Mouse (Mus musculus) embryonic stem cell, embryonic (primary cell): Measurements from ENCODE around the gene Igfbp6.

Source experiments
- CTCF ChIA-PET, 4 experiments: fragments of 300-600 bp in 2 of 4; fragments of 350-600 bp in 2 of 4; sonication (Branson Sonifier 250); formaldehyde crosslinking; loops; one replicate each; lab custom pipeline; 2022; ENCODE audit warnings: inconsistent platforms in 2 of 4; lab: Charles Lee
- POLR2A ChIA-PET, 4 experiments: fragments of 300-600 bp in 2 of 4; fragments of 350-600 bp in 2 of 4; sonication (Branson Sonifier 250); formaldehyde crosslinking; loops; one replicate each; lab custom pipeline; 2022; ENCODE audit warnings: antibody characterized with exemption in 4 of 4, inconsistent platforms in 1 of 4; lab: Charles Lee

The Igfbp6 gene

DNA sequence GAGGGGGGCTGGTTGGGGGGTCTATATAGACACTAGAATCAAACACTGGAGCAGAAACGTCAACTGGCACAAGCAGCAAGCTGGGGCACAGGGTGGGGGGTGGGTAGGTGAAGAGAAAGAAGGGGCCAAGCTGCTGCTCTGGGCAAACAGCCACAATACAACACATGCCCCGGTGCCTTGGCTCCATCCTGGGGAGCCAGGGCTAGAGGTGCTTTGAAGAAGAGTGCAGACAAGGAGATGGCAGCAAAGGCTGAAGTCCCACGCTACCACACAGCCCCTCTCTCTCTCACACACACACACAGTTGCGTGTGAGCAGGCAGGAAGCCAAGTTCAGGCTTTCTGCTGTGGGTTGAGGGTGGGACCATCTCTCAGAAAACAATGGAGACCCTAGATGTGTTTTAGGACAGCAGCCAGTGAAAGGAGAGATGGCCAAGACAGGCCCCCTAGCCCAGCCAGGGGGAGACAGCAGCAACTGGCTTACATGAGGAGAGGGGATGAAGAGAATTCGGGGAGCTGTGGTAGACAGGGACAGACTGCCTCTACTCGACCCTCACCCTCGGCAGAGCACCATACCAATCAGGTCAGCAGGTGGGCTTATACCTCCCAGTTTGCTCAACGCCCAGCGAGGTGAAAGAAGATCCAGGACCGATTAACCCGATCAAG, 27.3 kb upstream of the Igfbp6 start:
- POLR2A ChIA-PET = interaction anchor here in 3 of 4 experiments (0.6 to 3.7 kb wide), 13 partner anchors 8 to 406 kb away, joined by 3 to 22 read pairs (median 6); partner anchors contain the start of genes Spryd3 (in 1 of the 3) and Tns2 (in 1 of the 3)
- CTCF ChIA-PET = interaction anchor here in 3 of 4 experiments (0.6 to 2.9 kb wide), 10 partner anchors 8 to 1114 kb away, joined by 3 to 21 read pairs (median 4); partner anchors contain the start of genes Tns2 (in 2 of the 3) and Spryd3 (in 1 of the 3)

DNA sequence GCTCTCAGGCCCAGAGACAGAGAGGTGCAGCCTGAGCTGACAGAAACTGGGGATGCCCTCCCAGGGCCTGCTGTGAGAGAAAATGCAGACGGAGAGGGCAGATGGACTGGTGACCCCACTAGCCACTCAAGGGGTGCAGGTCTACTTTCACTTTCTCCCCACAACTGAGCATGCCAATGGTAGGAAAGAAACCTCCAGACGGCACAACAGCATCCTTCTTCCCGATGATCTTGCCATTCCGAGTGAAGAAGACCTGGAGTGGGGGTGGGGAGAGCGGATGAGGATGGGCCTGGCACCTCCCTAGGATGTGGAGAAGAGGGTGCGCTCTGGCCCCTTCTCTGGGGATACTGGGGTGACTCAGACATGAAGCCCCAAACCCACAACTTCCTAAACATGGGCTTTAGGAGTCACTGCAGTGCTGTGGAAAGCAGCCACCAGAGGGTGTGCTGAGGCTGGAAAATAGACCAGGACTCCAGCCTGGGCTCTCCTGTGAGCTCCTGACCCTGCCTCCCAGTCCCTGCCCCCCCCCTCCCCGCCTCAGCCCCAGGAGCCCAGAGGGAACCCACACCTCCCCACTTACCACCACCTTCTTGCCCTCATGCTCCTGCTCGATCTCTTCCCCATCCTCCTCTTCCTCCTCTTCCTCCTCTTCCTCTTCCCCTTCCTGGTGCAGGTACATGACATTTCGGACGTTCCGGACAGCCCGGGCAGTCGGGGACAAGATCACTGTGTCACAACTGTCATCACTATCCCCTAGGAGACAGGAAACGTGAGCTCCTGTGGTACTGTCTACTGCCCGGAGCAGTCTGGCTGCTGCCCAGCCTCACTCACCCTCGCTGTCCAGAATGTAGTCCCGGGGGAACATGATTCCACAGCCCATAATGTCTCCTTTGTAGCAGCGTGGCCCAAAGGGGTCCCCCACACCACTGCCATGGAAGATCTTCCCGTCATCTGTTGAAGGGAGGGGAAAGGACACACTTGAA, 26.4 kb upstream of the Igfbp6 start:
- POLR2A ChIA-PET = interaction anchor here in 2 of 4 experiments (0.9 to 1.3 kb wide), 7 partner anchors 9 to 18 kb away, joined by 3 to 5 read pairs (median 4); partner anchors contain the start of gene Spryd3 (in 1 of the 2)
- CTCF ChIA-PET = interaction anchor here (0.5 to 2.4 kb wide), 8 partner anchors 8 to 841 kb away, joined by 3 to 11 read pairs (median 3); partner anchors contain the start of gene Spryd3 (in 1 of the 4)

DNA sequence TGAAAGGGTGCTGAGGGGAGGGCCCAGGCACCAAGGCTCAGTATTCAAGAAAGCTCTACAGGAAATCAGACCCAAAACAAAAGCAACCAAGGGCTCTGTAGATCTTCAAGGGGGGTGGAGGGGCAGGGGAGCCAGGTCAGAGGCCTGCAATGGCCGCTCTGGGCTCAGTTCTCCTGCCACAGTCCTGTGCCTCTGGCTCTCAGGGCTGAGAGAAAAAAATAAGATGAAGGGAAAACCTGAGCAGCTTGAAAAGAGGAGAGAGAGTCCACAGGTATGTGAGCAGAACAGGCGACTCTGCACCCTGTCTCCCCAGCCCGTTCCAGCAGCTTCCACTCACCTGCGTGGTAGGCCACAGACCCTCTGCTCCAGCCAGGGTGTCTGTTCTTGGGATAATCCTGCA, 25.6 kb upstream of the Igfbp6 start:
- ChIA-PET CTCF (interaction anchor here in 3 of 4 experiments (0.5 to 2.4 kb wide), 7 partner anchors 8 to 842 kb away, joined by 3 to 11 read pairs (median 3); no protein-coding TSS in a partner anchor), POLR2A (interaction anchor here in 2 of 4 experiments (0.9 to 1.3 kb wide), 5 partner anchors 9 to 18 kb away, joined by 3 to 5 read pairs (median 4); partner anchors contain the start of gene Spryd3 (in 1 of the 2))

DNA sequence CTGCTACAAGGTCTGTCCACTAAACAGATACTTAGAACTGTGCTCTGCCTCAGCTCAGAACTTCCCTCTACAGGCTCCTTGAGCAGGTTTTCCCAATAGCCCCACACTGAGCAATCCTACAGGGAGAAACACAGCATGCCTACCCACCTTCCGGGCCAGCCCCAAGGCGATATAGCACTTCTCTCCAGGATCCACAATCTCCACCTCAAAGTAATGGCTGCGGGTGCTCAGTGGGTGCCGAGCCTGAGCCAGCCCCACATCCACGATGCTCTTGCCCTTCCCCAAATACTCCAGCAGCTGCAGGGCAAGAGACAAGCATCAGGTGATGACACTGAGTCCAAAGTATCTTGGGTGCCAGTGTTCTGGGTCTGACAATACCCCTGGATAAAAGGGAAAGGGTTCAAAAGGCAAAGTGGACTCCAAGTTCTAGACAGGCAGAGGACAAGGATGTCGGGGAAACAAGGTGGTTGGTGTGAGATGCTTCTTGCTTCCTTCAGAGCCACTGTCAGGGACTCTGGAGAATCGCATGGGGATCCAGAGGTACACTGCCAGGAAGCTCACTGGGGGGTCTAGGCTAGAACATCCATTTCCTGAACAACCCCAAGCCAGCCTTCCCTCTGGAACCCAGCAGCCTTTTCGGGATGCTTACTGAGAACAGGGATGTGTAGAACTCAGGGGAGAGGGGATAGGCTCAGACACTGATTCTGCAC, 24.9 kb upstream of the Igfbp6 start:
- POLR2A ChIA-PET = interaction anchor here in 2 of 4 experiments (0.7 to 1.4 kb wide), 5 partner anchors 13 to 115 kb away, joined by 3 to 8 read pairs (median 3); partner anchors contain the start of genes Soat2 (in 1 of the 2) and Spryd3 (in 1 of the 2)
- CTCF ChIA-PET = interaction anchor here (0.6 to 3.5 kb wide), 6 partner anchors 9 to 231 kb away, joined by 3 to 21 read pairs (median 11); partner anchors contain the start of genes Aaas (in 1 of the 4) and Tns2 (in 1 of the 4)

DNA sequence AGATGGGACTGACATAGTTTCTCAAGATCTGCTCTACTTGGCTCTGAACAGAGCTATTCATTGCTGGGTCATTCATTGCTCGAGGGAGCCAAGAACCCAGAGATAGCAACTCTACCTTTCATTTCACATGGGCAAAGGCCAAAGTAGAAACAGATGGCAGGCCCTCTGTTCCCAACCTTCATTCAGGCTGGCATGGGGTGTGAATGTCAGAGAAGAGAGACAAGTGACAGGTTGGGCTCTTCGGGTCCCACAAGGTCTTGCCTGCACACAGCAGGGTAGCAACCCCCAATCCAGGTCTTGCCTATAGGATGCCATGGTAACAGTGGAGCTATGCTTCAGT, 24.4 kb upstream of the Igfbp6 start:
- POLR2A ChIA-PET = interaction anchor here in 3 of 4 experiments (0.5 to 1.6 kb wide), 7 partner anchors 14 to 114 kb away, joined by 3 to 10 read pairs (median 3); partner anchors contain the start of gene Soat2 (in 2 of the 3)
- CTCF ChIA-PET = interaction anchor here (0.6 to 3.5 kb wide), 6 partner anchors 10 to 231 kb away, joined by 3 to 21 read pairs (median 8); partner anchors contain the start of genes Aaas (in 1 of the 4) and Tns2 (in 1 of the 4)

DNA sequence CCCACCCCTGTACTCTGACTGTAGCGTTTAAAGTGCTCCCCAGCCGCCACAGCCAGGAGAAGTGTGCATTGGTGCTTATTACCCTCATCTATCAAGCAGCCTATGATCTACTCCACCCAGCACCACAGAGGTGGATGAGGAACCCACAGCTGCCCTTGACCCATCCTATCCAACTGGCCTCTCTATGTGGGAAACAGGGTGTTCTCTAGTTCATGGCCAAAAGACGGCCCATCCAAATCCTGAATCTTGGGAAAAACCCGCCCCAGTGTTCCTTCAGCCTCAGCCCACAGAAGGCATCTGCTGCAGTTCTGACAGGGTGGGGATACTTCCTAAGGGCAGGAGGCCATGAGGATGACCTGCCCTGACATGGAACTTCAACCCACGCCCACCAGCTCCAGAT, 23.6 kb upstream of the Igfbp6 start:
- ChIA-PET POLR2A (interaction anchor here in 3 of 4 experiments (0.8 to 1.7 kb wide), 6 partner anchors 11 to 41 kb away, joined by 3 to 5 read pairs (median 3); partner anchors contain the start of genes Soat2 (in 1 of the 3) and Spryd3 (in 1 of the 3)), CTCF (interaction anchor here in 3 of 4 experiments (1.1 to 3.5 kb wide), 5 partner anchors 11 to 20 kb away, joined by 3 to 21 read pairs (median 11); partner anchors contain the start of gene Tns2 (in 1 of the 3))

DNA sequence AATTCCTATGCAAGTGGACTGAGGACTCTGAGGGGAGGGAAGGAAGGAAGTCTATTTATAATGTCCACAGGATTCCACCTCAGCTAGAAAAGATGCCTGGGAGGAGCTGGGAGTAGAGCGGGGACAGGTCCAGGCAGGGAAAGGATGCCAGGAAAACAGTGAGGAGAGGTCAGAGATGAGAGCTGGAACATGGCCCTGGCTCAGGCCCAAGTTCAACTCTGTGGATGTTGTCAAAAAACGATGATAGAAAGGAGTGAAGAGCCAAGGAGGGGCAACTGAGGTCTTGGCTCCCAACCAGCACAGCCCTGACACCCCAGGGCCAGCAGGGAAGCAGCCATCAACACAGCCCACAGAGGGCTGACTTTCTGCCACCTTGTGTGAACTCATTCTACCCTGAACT, 17.9 kb upstream of the Igfbp6 start:
- ChIA-PET POLR2A (interaction anchor here in 1 of 4 experiments (1.0 to 1.9 kb wide), 4 partner anchors 9 to 17 kb away, joined by 3 to 9 read pairs (median 4); partner anchors contain the start of gene Spryd3), CTCF (interaction anchor here in 2 of 4 experiments (1.5 to 3.2 kb wide), 2 partner anchors 10 to 19 kb away, joined by 4 to 8 read pairs; partner anchors contain the start of gene Spryd3 (in 1 of the 2))

DNA sequence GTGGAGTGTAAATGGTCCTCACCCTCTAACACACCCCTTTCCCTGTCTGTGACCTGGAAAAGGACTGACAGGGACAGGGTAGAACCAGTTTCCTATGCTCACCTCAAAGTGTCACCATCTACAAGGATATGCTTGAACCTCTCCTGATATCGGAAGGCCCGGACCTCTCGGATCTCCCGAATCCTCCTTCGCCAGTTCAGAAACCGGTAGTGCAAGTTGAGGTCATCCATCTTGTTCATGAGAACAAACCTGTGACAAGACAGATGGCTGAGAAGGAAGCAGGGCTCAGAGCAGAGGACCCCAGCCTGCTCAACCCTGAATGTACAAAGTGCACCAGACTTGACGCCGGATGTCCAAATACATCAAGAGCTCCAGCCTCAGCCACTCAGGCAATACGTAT, 10.8 kb upstream of the Igfbp6 start:
- ChIA-PET POLR2A (interaction anchor here in 1 of 4 experiments (1.5 kb wide), 1 partner anchor 17 kb away, joined by 4 read pairs; the partner anchor contains the start of gene Soat2), CTCF (interaction anchor here in 1 of 4 experiments (1.0 kb wide), 1 partner anchor 24 kb away, joined by 3 read pairs; no protein-coding TSS in a partner anchor)

DNA sequence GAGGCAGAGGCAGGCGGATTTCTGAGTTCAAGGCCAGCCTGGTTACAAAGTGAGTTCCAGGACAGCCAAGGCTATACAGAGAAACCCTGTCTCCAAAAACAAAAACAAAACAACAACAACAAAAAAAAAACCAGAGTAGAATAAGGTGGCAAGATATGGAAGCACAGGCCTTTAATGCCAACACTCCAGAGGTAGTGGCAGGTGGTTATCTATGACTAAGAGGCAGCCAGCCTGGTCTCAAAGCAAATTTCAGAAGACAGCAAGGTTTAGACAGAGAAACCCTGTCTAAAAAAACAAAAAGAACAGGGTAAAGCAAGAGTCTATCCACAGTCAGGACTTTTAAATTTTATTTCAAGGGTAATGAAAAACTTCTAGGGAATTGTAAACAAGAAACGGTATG, 9.5 kb upstream of the Igfbp6 start:
- CTCF ChIA-PET = interaction anchor here in 1 of 4 experiments (1.2 kb wide), 1 partner anchor 27 kb away, joined by 4 read pairs; no protein-coding TSS in a partner anchor

DNA sequence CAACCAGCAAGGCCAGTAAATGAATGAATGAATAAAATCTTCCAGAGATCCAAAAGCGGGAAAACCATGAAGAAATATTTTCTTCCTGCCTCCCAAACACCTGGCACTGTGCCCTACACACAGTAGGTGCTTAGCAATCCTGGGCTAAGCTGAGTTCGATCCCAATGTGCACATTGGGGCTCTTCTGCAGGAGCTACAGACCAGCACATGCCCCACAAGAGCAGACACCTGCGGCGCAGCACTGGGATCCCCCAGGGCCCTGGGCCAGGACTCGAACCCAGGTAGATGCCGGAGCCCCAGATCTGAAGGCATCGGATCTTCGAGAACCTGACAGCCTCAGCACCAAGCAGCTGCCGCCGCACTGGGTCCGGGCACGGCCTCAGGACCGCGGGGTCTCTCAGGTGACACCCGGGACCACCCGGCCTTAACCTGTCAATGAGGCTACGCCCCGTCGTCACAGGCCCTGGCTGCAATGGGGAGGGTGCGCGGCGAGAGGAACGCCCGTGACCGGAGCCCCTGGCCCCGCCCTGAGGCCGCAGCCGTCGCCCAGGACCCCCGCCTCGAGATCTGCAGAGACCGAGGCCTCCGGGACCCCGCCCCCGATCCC, 8.5 kb upstream of the Igfbp6 start:
- POLR2A ChIA-PET = interaction anchor here (0.5 to 2.6 kb wide), 77 partner anchors 9 to 535 kb away, joined by 3 to 17 read pairs (median 4); partner anchors contain the start of genes Eif4b (in 3 of the 4), Espl1 (in 2 of the 4), Pfdn5 (in 2 of the 4) and Soat2 (in 2 of the 4)
- CTCF ChIA-PET = interaction anchor here (0.5 to 2.2 kb wide), 36 partner anchors 9 to 855 kb away, joined by 3 to 28 read pairs (median 3); partner anchors contain the start of gene Tns2 (in 1 of the 4)

More for the DNA sequence above, 9.5 kb upstream of the Igfbp6 start:
- POLR2A ChIA-PET = no interaction called here

DNA sequence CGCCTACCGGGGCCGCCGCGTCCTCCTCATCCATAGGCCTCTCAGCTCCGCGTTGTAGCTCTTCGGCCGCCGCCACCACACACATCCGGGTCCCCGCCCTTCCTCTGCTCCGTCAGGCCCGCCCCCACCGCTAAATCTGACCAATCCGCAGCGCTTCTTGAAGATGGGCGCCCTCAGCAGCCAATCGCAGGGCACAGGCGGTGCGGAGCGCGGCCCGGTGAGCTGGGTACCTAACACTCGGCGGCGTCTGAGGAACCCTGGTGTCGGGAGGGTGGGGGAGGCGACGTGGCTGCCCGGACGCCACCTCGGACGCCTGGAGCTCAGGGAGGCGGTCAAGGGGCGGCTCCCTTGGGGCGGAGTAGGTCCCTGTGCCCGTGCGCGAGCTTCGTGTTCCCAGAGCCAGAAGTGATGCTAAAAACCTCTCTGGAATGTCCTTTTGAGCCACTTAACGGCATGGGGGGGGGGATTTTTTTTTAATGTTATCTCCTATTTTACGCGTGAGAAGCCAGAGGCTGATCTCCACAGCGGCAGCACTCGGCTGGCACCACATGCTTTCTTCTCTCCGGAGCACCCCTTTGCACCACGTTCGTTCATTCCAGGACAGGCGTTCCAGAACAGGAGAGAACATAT, 7.9 kb upstream of the Igfbp6 start, which contains the start of gene Spryd3:
TSS of gene Spryd3 (minus strand) at position 106 of the 630 bp plus-strand sequence.
- ChIA-PET CTCF (interaction anchor here (0.5 to 2.2 kb wide), 38 partner anchors 9 to 855 kb away, joined by 3 to 28 read pairs (median 3); partner anchors contain the start of gene Tns2 (in 1 of the 4)), POLR2A (interaction anchor here (0.5 to 2.6 kb wide), 88 partner anchors 9 to 734 kb away, joined by 3 to 17 read pairs (median 4); partner anchors contain the start of genes Soat2 (in 4 of the 4), Eif4b (in 3 of the 4), Espl1 (in 2 of the 4) and Pfdn5 (in 2 of the 4))

DNA sequence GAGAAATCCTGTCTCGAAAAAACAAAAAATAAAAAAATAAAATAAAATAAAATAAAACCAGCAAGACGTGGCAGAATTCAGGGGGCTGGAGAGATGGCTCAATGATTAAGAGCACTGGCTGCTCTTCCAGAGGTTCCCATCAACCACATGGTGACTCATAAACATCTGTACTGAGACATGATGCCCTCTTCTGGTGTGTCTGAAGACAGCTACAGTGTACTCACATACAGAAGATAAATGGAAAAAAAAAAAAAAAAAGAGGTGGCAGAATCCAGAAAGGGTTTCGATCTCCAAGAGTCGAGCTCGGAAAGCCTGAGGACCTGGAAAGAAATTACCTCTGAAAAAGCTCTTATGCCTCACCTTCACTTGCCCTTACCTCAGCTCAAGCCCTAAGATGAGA, 3.0 kb upstream of the Igfbp6 start:
- CTCF ChIA-PET = interaction anchor here in 2 of 4 experiments (0.6 to 1.4 kb wide), 3 partner anchors 32 to 62 kb away, joined by 3 to 4 read pairs (median 3); partner anchors contain the start of gene Zfp740 (in 1 of the 2)

DNA sequence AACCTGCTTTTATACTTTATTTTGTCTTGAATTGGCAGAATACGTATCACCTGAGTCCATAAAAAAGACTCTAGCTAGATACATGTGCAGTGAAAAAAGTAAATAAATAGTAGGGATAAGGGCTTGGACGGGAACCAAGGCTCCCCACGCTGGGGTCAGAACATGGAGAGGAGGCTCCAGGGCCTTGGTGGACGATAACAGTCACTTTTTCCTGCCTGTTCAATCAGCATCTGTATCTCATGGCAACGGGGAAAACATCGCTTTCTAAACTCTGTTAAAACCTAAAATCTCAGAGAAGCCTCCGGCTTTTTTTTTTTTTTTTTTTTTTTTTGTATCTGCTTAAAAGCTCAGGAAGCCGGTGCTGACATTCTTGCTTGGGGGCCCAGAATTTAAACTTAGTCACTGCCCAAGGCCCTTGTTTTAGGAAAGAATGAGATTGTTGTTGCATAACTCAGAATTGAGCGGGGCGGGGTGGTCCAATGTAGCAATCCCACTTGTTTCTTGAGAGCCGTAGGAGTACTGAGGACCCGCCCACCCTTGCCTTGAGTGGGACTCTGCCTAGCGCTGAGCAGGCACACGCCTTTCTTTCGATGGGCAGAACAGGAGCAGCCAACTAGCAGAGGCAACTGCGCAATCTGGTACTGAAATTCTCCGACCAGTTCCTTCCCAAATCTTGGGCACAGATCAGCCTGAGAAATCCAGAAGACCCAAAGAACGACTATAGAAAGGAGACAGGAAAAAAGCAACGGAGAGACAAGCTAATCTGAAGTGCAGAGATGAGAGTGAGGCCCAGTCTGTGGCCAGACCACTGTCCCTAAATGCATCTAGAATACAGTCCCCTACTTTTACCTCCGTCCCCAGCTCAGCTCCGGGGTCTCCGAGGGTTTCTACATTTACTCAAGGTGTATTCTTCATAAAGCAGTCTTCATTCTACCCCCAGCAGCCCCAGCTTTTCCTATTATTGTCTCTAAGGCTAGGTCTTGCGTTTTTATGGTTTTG, 949 bp upstream of the Igfbp6 start:
- ChIA-PET CTCF (interaction anchor here in 3 of 4 experiments (0.9 to 2.2 kb wide), 6 partner anchors 10 to 81 kb away, joined by 3 to 5 read pairs (median 4); partner anchors contain the start of gene Tns2 (in 1 of the 3)), POLR2A (interaction anchor here in 3 of 4 experiments (0.6 to 1.8 kb wide), 9 partner anchors 10 to 362 kb away, joined by 3 to 5 read pairs (median 3); partner anchors contain the start of genes Gm9918 (in 1 of the 3), Tns2 (in 1 of the 3) and Zfp740 (in 1 of the 3))

More for the DNA sequence above, 3.0 kb upstream of the Igfbp6 start:
- POLR2A ChIA-PET = interaction anchor here in 3 of 4 experiments (0.7 to 1.0 kb wide), 4 partner anchors 9 to 1142 kb away, joined by 3 to 4 read pairs (median 4); partner anchors contain the start of gene Soat2 (in 1 of the 3)
